Mouse (Mus musculus) thymus, postnatal 25 days (tissue): ENCODE data around the gene Tmem161b.
"Not testable (repeated sequence)": the region's sequence is repeated elsewhere in the genome, so short reads cannot be mapped to it uniquely, and the experiment has no call there.

Experiments used
- DNase-seq: peaks from one replicate; pipeline ENCODE4 v3.0.0; 2022

Tmem161b gene

GRCm38 (mm10) chr13:84221820-84222681, at the start of gene Tmem161b:
Gene Tmem161b (plus strand): TSS chr13:84222296.
- peak; percentile 87 for DNase-seq

- DNase-seq = not testable (repeated sequence)
Measured at GRCm38 (mm10) chr13:84185835-84186234, 36.3 kb upstream of the Tmem161b start.

- DNase-seq = no peak
Measured at GRCm38 (mm10) chr13:84192723-84193122, 29.4 kb upstream of the Tmem161b start.

- DNase-seq = no peak
Measured at GRCm38 (mm10) chr13:84222682-84222992, 541 bp downstream of the Tmem161b start.

GRCm38 (mm10) chr13:84223018-84223417, 922 bp downstream of the Tmem161b start:
- no peak for DNase-seq

GRCm38 (mm10) chr13:84234019-84234418, 11.9 kb downstream of the Tmem161b start:
- no peak for DNase-seq

GRCm38 (mm10) chr13:84236768-84237167, 14.7 kb downstream of the Tmem161b start:
- no peak for DNase-seq

- DNase-seq = no peak
Measured at GRCm38 (mm10) chr13:84238184-84238583, 16.1 kb downstream of the Tmem161b start.

- no peak for DNase-seq
Measured at GRCm38 (mm10) chr13:84248065-84248464, 26.0 kb downstream of the Tmem161b start.

- no peak for DNase-seq
Measured at GRCm38 (mm10) chr13:84251295-84251694, 29.2 kb downstream of the Tmem161b start.

- DNase-seq = no peak
Measured at GRCm38 (mm10) chr13:84255047-84255446, 33.0 kb downstream of the Tmem161b start.

GRCm38 (mm10) chr13:84264418-84264817, 42.3 kb downstream of the Tmem161b start:
- not testable (repeated sequence) for DNase-seq

- DNase-seq = no peak
Measured at GRCm38 (mm10) chr13:84276246-84276645, 54.1 kb downstream of the Tmem161b start.

GRCm38 (mm10) chr13:84280352-84280751, 58.3 kb downstream of the Tmem161b start:
- DNase-seq = no peak

- no peak for DNase-seq
Measured at GRCm38 (mm10) chr13:84282966-84283365, 60.9 kb downstream of the Tmem161b start.

- DNase-seq = no peak
Measured at GRCm38 (mm10) chr13:84284764-84285558, 62.9 kb downstream of the Tmem161b start.

GRCm38 (mm10) chr13:84285559-84285945, 63.5 kb downstream of the Tmem161b start:
- DNase-seq = no peak

- no peak for DNase-seq
Measured at GRCm38 (mm10) chr13:84299445-84300053, 77.5 kb downstream of the Tmem161b start.

GRCm38 (mm10) chr13:84343272-84343671, 121.2 kb downstream of the Tmem161b start:
- no peak for DNase-seq

- no peak for DNase-seq
Measured at GRCm38 (mm10) chr13:84343691-84344495, 121.8 kb downstream of the Tmem161b start.

GRCm38 (mm10) chr13:84344711-84345110, 122.6 kb downstream of the Tmem161b start:
- DNase-seq = no peak

GRCm38 (mm10) chr13:84345114-84345513, 123.0 kb downstream of the Tmem161b start:
- no peak for DNase-seq
